Mouse (Mus musculus) bone marrow macrophage, adult 2 months (primary cell): ENCODE measurements around the gene A330070K13Rik.

Experiments used
- CTCF ChIP-seq: IDR thresholded peaks from 2 replicates; pipeline ENCODE4 v1.5.1; 2012; ENCODE audit warnings: low read depth, mild to moderate bottlenecking, low read length, moderate library complexity
- POLR2A ChIP-seq: IDR thresholded peaks from 2 replicates; pipeline ENCODE4 v1.6.1; 2012; ENCODE audit warnings: mild to moderate bottlenecking, low read depth, low read length, borderline replicate concordance

DNA sequence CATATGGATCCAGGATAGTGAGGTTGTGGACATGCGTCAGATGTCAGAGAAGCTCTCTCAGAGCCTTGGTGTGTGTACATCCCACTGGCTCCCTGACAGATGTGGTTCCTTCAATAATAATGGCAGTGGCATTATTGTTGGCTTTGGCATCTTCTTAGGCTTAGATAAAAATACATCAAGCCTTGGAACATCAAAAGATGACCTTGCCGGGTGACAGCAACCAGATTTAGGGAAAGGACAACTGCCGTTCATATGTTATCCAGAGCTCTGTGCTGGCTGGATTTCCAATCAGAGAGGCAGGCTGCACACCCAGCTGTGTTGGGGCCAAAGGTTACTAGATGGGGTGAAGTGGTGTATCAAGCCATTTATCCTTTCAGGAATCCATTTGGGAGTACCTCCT is 9.0 kb downstream of the A330070K13Rik start:
- TF ChIP-seq CTCF (no peak), POLR2A (no peak)
